Mouse (Mus musculus) kidney, embryonic 16.5 days (tissue): ENCODE results near the gene Kdsr. TPM values are rescaled to one million over a fixed set of nuclear protein-coding genes. Genes with fewer than 3 reads are reported as not detected.
"Not testable (repeated sequence)": the region's sequence is repeated elsewhere in the genome, so short reads cannot be mapped to it uniquely, and the experiment has no call there.

Experiments
- ATAC-seq: fragments of 200-750 bp; cut with Nextera tagmentation; 2 replicates; pipeline ENCODE4 v1.8.0; 2017; ENCODE audit warnings: moderate TSS enrichment; ENCODE audit not compliant: low FRiP score, low TSS enrichment
- H3K27ac ChIP-seq: fragments of 300-500 bp; sonication (generic); 2 replicates; pipeline ENCODE4 v1.5.1; 2014; ENCODE audit warnings: low read length
- H3K27me3 ChIP-seq: fragments of 300-500 bp; sonication (generic); 2 replicates; pipeline ENCODE4 v1.6.1; 2014; ENCODE audit warnings: low read length, control low read depth, mixed read lengths; ENCODE audit not compliant: insufficient read depth
- H3K36me3 ChIP-seq: fragments of 300-500 bp; sonication (generic); 2 replicates; pipeline ENCODE4 v1.6.1; 2014; ENCODE audit warnings: low read length, control low read depth, mixed read lengths; ENCODE audit not compliant: insufficient read depth
- H3K4me1 ChIP-seq: fragments of 300-500 bp; sonication (generic); 2 replicates; pipeline ENCODE4 v1.6.1; 2014; ENCODE audit warnings: low read length, control low read depth, mixed read lengths; ENCODE audit not compliant: insufficient read depth
- H3K4me2 ChIP-seq: fragments of 300-500 bp; sonication (generic); replicated peaks from 2 replicates; pipeline ENCODE4 v1.6.1; 2014; ENCODE audit warnings: low read depth, low read length
- H3K4me3 ChIP-seq: fragments of 300-500 bp; sonication (generic); 2 replicates; pipeline ENCODE4 v1.5.1; 2014; ENCODE audit warnings: mild to moderate bottlenecking, low read length
- H3K9ac ChIP-seq: fragments of 300-500 bp; sonication (generic); replicated peaks from 2 replicates; pipeline ENCODE4 v1.6.1; 2014; ENCODE audit warnings: low read length
- H3K9me3 ChIP-seq: fragments of 300-500 bp; sonication (generic); 2 replicates; pipeline ENCODE4 v1.6.1; 2016; ENCODE audit warnings: low read length, control low read depth
- WGBS: fragments of 180-500 bp; shearing (Covaris S2); extraction: QIAGEN DNeasy Blood & Tissue Kit; methylation state at CpG from one replicate; pipeline ENCODE4 v1.1.7; 2014; 5-methylcytosine and 5-hydroxymethylcytosine counted together
- polyA plus RNA-seq: library from polyadenylated mRNA; unstranded; fragments of >200 nt; fragmentation: Nextera tagmentation; extraction: Ambion mirVana; gene quantifications from 2 replicates; pipeline ENCODE4 v1.2.1, GENCODE M21; 2015

Kdsr gene
- polyA plus RNA-seq, 1 experiment from 2014 or later, result 14.7 TPM

GRCm38 (mm10) chr1:106740735-106741134 lies 18.8 kb downstream of the Kdsr start:
- Histone ChIP-seq H3K4me3 (no peak overlapping the region), H3K4me2 (no peak overlapping the region), H3K9ac (no peak overlapping the region), H3K9me3 (no peaks in the 10 kb centered on the region), H3K27ac (no peak overlapping the region), H3K36me3 (peaks cover 11% of the 10 kb centered on the region; the same call in 1 of the 2 replicates), H3K4me1 (no peaks in the 10 kb centered on the region), H3K27me3 (no peaks in the 10 kb centered on the region)
- ATAC-seq, result no peak
- WGBS, result 92% methylated on average over 4 of the region's 4 CpGs

- Histone ChIP-seq H3K4me2 (no peak overlapping the region), H3K36me3 (peaks cover 11% of the 10 kb centered on the region; the same call in 1 of the 2 replicates), H3K4me1 (no peaks in the 10 kb centered on the region), H3K27ac (no peak overlapping the region), H3K9me3 (no peaks in the 10 kb centered on the region), H3K27me3 (no peaks in the 10 kb centered on the region), H3K9ac (no peak overlapping the region), H3K4me3 (no peak overlapping the region)
- 93% methylated on average over 5 of the region's 5 CpGs for WGBS
- ATAC-seq, result no peak
These were observed 19.7 kb downstream of the Kdsr start for GRCm38 (mm10) chr1:106739810-106740209.

- peaks cover 23% of the 10 kb centered on the region for H3K36me3 ChIP-seq
- no peaks in the 10 kb centered on the region for H3K4me1 ChIP-seq
- no peak overlapping the region for H3K4me3 ChIP-seq
- no peak overlapping the region for H3K4me2 ChIP-seq
- H3K27me3 ChIP-seq, result no peaks in the 10 kb centered on the region
- H3K27ac ChIP-seq, result no peak overlapping the region
- no peak overlapping the region for H3K9ac ChIP-seq
- WGBS, result 88% methylated on average over 3 of the region's 3 CpGs
- no peaks in the 10 kb centered on the region for H3K9me3 ChIP-seq
- ATAC-seq, result no peak
These were observed 21.4 kb downstream of the Kdsr start for GRCm38 (mm10) chr1:106738092-106738491.

- H3K4me1 ChIP-seq, result no peaks in the 10 kb centered on the region
- no peak overlapping the region for H3K4me3 ChIP-seq
- no peaks in the 10 kb centered on the region for H3K9me3 ChIP-seq
- no peak overlapping the region for H3K4me2 ChIP-seq
- no peak overlapping the region for H3K9ac ChIP-seq
- H3K36me3 ChIP-seq, result peaks cover 18% of the 10 kb centered on the region
- no peak for ATAC-seq
- no peaks in the 10 kb centered on the region for H3K27me3 ChIP-seq
- 96% methylated on average over 8 of the region's 8 CpGs for WGBS
- no peak overlapping the region for H3K27ac ChIP-seq
These were observed 23.3 kb downstream of the Kdsr start for GRCm38 (mm10) chr1:106736211-106736610.

- Histone ChIP-seq H3K4me3 (no peak overlapping the region), H3K27me3 (no peaks in the 10 kb centered on the region), H3K9ac (no peak overlapping the region), H3K36me3 (peaks cover 18% of the 10 kb centered on the region), H3K4me2 (no peak overlapping the region), H3K9me3 (no peaks in the 10 kb centered on the region), H3K27ac (no peak overlapping the region), H3K4me1 (no peaks in the 10 kb centered on the region)
- no peak for ATAC-seq
- WGBS, result 50% methylated on average over 2 of the region's 2 CpGs
These were observed 23.9 kb downstream of the Kdsr start for GRCm38 (mm10) chr1:106735586-106735985.

GRCm38 (mm10) chr1:106722061-106722460 lies 37.5 kb downstream of the Kdsr start:
- H3K4me2 ChIP-seq, result no peak overlapping the region
- H3K36me3 ChIP-seq, result peaks cover 9% of the 10 kb centered on the region; the same call in 1 of the 2 replicates
- H3K9ac ChIP-seq, result no peak overlapping the region
- whole genome bisulfite sequencing, result 60% methylated on average over 5 of the region's 5 CpGs
- H3K4me1 ChIP-seq, result no peaks in the 10 kb centered on the region
- no peaks in the 10 kb centered on the region for H3K27me3 ChIP-seq
- ATAC-seq, result no peak
- no peaks in the 10 kb centered on the region for H3K9me3 ChIP-seq
- H3K27ac ChIP-seq, result no peak overlapping the region
- no peak overlapping the region for H3K4me3 ChIP-seq

- H3K27ac ChIP-seq, H3K4me2 ChIP-seq, ATAC-seq, H3K4me3 ChIP-seq, H3K27me3 ChIP-seq, H3K36me3 ChIP-seq, H3K9me3 ChIP-seq, H3K9ac ChIP-seq: not testable (repeated sequence)
- WGBS, result 74% methylated on average over 7 of the region's 7 CpGs
- H3K4me1 ChIP-seq, result peaks cover 12% of the 10 kb centered on the region
These were observed 41.8 kb downstream of the Kdsr start for GRCm38 (mm10) chr1:106717736-106718135.

- Histone ChIP-seq H3K4me3 (no peak overlapping the region), H3K27me3 (no peaks in the 10 kb centered on the region)
- ATAC-seq, result no peak
These were observed 42.4 kb downstream of the Kdsr start for GRCm38 (mm10) chr1:106717071-106717601.

GRCm38 (mm10) chr1:106716141-106716540 lies 43.4 kb downstream of the Kdsr start:
- no peaks in the 10 kb centered on the region for H3K27me3 ChIP-seq
- no peaks in the 10 kb centered on the region for H3K9me3 ChIP-seq
- ATAC-seq, result no peak
- H3K4me2 ChIP-seq, result no peak overlapping the region
- H3K27ac ChIP-seq, result no peak overlapping the region
- H3K36me3 ChIP-seq, result no peaks in the 10 kb centered on the region
- no peak overlapping the region for H3K9ac ChIP-seq
- H3K4me3 ChIP-seq, result no peak overlapping the region
- 80% methylated on average over 3 of the region's 3 CpGs for WGBS
- H3K4me1 ChIP-seq, result peaks cover 28% of the 10 kb centered on the region

More at GRCm38 (mm10) chr1:106717071-106717601, 42.4 kb downstream of the Kdsr start:
- Histone ChIP-seq H3K4me1 (peaks cover 18% of the 10 kb centered on the region), H3K36me3 (no peaks in the 10 kb centered on the region), H3K27ac (no peak overlapping the region), H3K9ac (no peak overlapping the region), H3K9me3 (no peaks in the 10 kb centered on the region), H3K4me2 (no peak overlapping the region)
- 33% methylated on average over 7 of the region's 7 CpGs for WGBS

GRCm38 (mm10) chr1:106715111-106716083 lies 44.1 kb downstream of the Kdsr start:
- WGBS, result 72% methylated on average over 13 of the region's 13 CpGs
- peak overlapping the region; percentile 93 for H3K9ac ChIP-seq
- H3K4me3 ChIP-seq, result no peak overlapping the region
- ATAC-seq, result no peak
- H3K4me1 ChIP-seq, result peaks cover 30% of the 10 kb centered on the region
- H3K4me2 ChIP-seq, result peak overlapping the region; percentile 92; the same call in 1 of the 2 replicates
- H3K27me3 ChIP-seq, result no peaks in the 10 kb centered on the region
- H3K9me3 ChIP-seq, result no peaks in the 10 kb centered on the region
- H3K36me3 ChIP-seq, result no peaks in the 10 kb centered on the region
- H3K27ac ChIP-seq, result 0 out of 2 replicates have a peak overlapping the region, but pooled peaks have one; percentile 6
